Mouse (Mus musculus) heart, adult 9 months (tissue): ENCODE data around the gene Xiap.

Source experiments
- DNase-seq, 2 experiments: peaks; one replicate each; pipeline ENCODE4 v3.0.0; 2022; ENCODE audit warnings: low spot score in 2 of 2

Xiap gene

DNA sequence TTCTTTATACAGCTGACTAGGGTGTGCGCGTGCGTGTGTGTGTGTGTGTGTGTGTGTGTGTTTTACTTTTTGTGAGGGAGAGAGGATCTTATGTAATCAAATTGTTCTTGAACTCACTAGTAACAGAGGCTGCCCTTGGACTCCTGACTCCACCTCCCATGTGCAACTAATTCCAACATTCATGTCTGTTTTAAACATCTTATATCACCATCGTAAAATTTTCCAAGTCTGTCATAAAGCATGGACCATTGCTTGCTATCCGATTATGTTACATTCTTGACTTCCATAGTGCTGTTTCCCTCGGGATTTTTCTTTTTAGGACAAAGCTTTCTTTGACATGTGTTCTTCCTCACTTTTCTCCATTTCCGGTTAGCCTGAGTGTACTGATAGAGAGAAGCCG is 28.3 kb downstream of the Xiap start:
- DNase-seq = no peak

DNA sequence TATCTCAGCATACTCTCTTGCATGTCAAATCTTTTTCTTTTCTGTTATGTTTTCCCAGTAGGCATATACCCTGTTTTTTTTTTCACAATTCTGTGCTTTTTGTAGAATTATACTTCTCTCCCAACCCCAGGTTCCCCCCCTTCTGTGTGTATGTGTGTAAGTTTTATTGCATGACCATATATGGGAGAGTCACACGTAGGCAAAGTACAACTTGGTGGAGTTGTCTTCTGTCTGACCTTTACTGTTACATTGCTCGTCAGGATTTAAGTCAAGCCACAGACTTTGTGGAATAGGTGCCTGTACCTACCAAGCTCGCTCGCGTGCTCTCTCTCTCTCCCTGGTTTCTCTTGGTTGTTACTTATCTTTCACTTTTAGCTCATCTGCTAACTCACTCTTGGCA is 28.7 kb downstream of the Xiap start:
- DNase-seq = no peak

DNA sequence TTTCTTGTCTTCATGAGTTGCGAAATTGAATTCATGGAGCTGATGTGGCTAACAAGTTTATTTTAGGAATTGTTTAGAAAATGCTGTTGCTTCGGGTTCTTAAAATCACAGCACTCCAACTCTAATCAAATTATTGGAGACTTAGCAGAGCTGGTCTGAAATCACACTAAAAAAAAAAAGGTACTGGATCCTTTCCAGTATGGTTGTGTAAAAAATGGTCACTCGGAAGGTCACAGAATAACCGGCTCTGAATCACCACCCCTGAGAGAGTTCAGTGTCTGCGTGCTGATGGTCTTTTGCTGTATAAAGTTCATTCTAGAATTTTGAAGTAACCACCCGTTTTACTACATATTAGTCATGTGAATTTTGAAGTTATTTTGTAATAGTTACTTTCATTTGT is 47.7 kb downstream of the Xiap start:
- DNase-seq = peak in 1 of 2 experiments; percentile 1

DNA sequence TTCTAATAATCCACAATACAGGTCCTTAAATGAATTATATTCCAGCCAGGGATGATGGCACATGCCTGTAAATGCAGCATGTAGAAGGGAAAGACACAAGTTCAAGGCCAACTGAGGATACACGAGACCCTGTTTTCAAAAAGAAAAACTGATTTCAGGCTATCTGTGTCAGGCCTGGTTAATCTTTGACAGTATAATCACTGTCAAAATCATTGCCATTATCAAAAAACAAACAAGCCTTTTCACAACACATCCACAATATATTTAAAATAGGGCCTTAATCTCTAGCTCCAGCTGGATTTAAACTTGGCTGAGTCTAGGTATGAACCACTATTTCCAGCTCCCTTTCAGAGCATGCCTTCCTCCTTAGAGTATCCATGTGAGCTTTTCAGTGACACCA is 51.1 kb downstream of the Xiap start:
- no peak for DNase-seq

DNA sequence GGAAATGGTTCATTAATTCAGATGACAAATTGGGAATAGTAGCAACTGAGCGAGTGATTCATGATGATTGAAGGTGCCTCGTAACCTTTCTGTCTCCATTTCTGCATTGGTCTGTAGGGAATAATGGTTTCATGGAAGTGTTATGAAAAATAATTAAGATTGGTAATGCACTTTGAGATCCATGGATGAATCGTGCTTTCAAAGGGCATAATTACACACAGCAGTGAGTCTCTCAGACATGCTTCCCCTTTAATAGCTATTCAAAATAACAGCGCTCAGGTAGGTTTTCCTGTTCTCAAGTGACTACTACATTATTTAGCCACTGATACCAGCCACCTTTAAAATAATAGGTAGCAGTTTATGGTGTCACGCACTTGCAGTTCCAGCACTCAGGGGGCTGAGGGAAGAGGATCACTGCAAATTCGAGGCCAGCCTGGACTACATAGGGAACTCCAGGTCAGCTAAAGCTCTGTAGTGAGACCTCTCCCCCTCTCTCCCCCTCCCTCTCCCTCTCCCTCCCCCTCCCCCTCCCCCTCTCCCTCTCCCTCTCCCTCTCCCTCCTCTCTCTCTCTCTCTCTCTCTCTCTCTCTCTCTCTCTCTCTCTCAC is 60.1 kb downstream of the Xiap start:
- no peak for DNase-seq

DNA sequence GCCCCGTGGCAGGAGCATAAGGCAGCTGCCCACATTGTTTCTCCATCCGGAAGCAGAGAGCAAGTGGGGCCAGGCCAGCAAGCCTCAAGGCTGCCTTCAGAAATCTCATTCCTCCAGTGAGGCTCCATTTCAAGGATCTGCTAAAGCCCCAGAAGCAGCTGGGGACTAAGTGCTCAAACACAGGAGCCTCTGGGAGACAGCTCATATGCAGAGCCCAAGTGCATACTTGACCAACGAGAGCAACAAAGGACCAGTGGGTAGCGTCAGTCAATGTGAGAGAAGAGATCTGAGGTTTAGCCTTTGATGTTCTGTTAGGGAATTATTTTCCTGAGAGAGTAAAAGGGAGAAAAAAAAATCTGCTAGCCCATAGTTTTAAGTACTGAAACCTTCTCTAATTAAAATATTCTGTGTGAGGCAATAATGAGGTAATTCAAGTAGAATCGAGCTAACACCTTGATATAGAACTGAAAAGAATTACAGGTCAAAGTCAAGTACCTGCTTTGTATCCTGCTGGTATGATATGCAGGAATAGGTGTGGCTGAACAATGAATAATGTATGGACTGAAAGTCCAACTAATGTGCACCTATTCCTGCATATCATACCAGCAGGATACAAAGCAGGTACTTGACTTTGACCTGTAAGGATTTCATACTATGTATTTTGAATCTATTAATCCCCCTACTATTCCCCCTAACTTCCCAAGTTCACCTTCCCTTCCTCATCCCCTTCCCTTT is 65.7 kb downstream of the Xiap start:
- no peak for DNase-seq

DNA sequence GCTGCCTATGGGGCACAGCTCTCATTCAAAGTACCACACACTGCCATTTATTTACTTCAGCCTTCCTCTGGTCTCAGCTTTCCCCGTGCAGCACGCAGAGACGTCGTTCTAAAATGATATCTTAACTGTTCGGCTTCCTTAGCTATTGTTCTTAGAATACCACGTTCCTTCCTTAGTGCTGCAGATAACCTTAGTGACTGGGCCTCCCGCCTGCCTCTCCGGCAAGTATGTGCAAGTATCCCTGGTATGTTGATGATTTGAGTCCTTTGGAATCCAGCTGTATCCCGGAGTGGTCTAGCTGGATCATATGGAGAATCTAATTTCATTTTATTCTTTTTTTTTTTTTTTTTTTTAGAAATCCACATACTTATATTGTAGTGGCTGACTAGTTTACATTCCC is 80.4 kb downstream of the Xiap start:
- no peak for DNase-seq

DNA sequence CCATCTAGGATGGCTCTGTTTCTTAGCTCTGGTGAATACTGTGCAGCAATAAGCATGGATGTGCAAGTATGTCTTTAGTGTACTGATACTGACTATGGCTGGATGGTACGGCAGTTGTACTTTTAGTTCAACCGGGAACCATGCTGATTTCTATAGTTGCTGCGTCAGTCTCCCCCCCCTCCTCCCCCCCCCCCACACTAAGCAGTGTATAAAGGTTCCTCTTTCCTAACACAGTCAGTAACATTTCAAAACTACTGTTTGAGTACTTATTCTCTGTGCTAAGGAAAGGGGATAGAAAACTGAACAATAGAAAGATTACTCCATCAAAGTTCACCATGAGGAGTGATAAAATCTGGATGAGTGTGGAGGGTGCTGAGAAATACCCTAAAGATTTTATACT is 83.1 kb downstream of the Xiap start:
- no peak for DNase-seq

DNA sequence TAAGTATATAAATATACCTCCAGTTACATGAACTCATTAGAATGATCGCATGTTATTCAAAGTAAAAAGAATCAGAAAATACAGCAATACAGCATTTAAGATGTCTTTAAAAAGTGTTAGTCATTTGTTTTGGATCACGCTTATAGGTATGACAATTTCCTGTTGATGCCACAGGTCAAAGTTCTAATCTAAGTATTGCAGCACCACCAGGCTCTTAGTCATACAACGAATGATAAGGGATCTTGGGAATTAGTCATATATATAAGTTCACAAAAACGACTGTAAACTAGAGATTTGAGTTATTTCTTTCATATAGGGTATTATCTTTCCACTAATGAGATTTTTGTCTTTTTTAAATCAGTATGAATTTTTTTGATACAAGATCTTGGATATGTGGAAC is 84.5 kb downstream of the Xiap start:
- no peak for DNase-seq

DNA sequence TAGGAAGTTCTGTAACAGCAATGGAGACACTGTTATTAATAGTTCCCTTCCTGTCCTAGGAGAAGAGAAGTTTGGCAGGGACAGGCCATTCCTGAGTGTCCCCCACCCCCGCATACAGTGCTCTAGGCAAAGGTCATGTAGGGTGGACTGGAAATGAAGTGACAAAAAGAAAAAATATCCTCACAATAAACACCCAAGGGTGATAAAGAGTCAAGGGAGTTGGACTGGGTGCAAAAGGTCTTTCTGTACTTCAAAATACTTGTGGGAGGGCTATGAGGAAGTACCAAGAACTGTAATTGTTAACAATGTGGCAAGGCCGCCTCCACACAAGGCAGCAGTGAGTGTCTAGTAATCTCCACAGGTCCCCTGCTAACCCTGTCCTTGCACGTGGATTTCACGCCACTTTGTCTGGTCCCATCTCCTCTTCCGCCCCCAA is 88.6 kb downstream of the Xiap start:
- DNase-seq = peak; percentile 54 to 59

DNA sequence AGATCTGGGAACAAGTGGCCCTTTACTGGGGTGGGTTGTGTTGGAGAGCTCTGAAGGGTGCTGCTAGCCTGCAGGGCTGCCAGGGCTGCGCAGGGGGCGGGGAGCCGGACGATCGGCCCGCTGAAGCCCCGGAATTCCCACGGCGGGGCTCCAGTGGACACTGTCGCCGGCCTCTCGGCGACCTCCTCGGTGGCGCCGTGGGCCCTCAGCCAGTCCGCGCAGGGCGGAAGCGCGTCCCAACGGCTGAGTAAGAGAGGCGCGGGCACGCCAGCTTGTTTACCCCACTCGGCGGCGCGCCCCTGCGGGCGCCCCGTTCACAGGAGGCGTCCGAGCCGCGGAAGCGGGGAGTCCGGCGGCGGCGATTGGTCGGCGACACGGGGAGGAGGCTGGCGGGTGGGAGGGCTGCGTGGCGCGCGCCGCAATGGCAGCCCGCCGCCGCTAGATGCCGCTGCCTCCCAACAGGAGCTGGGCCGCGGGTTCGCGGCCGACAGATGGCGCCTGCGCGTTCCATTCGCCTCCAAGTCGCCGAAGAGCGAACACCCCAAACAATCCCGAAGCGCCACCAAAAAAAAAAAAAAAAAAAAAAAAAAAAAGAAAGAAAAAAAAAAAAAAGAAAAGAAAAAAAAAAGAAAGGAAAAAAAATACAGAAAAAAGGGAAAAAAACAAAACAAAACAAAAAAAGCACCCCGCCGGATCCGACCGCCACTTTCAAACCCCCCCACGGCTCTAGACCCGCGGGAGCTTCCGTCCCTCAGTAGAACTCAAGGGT is 89.5 kb downstream of the Xiap start, which contains the start of gene Stag2:
Gene Stag2 (plus strand): TSS at position 530 of the 769 bp plus-strand sequence.
- peak; percentile 89 to 93 for DNase-seq

DNA sequence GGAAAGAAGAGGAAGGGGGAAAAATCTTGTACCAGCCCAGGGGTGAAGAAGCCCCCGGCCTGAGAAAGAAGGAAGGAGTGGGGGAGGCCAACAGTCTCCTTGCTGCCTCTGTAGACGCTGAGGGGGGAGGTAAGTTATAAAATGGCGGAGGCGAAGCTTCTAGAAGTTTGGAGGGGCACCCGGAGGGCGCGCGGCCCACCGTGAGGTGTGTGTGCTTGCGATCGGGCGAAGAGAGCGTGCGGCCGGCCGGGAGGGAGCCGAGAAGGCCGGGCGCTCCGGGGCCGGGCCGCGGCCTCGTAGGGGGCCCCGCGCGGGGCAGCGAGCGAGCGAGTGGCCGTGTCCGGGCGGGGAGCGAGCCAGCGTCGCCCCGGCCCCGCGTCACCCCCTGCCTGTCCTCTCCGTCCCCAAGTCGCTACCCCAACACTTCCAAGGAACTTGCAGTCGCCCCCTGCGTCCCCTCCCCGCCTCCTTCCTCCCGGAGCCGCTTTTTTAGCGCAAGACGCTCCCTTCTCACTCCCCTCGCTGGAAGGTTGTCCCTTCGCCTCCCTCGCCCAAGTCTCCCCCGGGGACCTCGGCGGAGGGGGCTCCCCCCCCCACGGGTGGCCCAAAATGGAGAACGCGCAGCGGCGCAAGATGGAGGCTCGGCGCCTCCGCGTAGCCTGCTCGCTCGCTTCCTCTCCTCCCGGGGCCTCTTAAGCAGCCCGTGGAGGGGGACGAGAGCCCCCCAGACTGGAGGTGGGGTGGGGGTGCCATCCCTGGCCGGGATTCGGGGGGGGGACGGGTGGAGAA is 90.3 kb downstream of the Xiap start:
- peak; percentile 36 to 50 for DNase-seq

DNA sequence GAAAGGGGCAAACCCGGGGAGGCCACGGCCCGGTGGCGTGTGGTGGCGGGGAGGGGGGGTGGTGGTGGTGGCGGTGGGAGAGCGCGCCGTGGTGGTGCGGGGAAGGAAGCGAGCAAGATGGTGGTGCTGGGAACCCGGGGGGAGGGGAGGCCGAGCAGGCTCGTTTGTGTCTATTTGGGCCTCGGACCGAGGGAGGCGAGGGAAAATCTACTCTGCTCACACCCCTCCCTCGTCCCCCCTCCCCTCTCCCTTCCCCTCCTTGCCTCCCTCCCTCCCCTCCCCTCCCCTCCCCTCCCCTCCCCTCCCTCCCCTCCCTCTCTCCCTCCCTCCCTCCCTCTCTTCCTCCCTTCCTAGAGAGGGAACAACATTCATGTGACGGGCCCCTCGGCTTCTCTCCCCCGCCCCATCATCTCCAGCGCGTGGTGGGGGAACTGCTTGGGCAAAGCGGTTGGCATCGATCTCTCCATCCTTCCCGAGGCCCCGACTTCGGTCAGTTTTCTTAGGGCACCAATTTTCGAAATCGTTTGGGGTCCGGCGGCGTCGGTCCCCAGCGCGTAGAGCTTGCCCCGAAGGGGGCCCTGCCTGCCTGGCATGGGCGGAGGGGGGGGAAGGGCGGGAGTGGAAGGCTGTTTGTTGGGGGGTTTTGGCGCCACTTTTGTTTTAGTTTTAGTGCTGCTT is 91.0 kb downstream of the Xiap start:
- peak; percentile 61 to 67 for DNase-seq

DNA sequence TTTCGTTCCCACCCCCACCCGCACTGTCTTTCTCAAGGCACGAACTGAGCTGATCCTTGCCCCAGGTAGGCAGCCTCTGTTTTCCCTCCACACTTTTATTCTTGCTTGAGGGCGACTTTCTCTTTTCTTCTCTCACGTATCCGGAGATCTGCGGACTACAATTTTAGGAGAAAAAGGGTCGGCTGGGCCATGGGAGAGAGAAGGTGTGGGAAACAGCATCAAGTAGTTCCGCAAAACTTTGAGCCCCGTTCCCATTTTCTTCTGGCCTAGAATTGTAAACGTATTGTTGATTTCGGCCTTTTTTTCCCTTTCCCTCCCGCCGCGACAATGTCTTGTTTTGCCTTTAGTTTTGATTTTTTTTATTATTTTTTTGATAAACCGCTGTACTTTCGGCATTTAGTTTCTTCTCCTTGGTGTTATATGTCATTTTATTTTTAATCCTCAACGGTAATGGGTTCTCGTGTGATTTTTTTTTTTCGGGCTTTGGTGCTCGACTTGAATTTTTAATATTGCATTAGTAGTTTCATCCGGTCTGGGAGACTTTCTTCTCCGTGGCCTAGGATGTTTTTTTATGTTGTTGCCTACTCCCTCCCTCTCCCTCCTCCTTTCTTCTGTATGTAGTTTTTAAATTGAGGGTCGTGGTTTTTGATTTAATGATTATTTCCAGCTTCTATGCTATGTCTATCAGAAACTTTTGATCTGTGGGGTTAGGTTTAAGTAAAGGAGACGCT is 91.7 kb downstream of the Xiap start:
- DNase-seq = no peak

DNA sequence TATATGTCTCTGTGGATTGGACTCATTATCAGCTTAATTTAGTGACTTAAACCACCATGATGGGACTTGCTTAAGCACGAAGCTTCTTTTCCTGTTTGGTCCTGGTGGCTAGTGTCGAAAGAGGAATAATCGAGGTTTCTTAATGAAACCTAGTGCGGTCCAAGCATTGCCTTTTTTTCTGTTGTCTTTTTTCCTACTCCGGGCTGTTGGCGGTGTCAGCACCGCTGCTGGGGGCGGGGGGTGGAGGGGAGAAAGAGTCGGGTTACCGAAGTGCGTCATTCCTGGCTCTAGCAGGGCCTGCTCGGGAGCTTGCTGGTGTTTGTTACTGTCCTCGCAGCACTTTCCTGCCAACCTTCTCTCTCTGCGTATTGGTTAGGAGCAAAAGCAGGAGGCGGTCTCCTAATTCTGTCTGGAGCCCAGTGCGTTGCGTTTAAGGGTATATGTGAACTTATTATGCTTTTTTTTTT is 92.5 kb downstream of the Xiap start:
- peak; percentile 88 to 90 for DNase-seq

DNA sequence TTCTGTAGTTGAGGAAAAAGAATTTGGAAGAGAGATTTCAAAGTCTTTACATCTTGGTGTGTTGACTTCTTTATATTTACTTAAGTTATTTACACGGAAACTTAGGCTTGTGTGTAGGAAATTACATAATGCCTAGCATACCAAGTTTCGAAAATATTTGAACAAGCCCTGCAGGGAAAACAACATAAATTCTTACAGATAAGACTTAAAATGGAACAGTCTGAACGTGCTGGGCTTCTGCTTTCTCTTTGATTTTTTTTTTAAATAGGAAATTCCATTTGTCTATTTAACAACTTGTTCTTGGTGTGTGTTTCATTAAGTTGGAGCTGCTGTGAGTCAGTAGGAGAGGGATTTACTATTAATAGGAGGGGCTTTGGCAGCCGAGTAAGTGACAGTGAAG is 93.6 kb downstream of the Xiap start:
- no peak for DNase-seq
